Mouse (Mus musculus) heart, embryonic 14.5 days (tissue): ENCODE measurements at regions not wholly inside any gene's neighbourhood (a gene's known extent, or its start where the extent isn't known, plus 50 kb on each side); places are given as distances from the start of the nearest gene placed in this dataset.
A peak's percentile ranks its signal among the peaks of the same experiment; 100 is the strongest.

Source experiments
- ATAC-seq: fragments of 200-750 bp; cut with Nextera tagmentation; 2 replicates; pipeline ENCODE4 v1.8.0; 2017; ENCODE audit warnings: low read depth, moderate TSS enrichment; ENCODE audit not compliant: insufficient number of reproducible peaks, insufficient read depth, low FRiP score
- H3K27ac ChIP-seq, 2 experiments: fragments of 200-500 bp in 1 of 2; fragments of 300-500 bp in 1 of 2; sonication (generic) in 1 of 2; replicated peaks in 1 of 2; 2 replicates each; pipeline ENCODE4 v1.5.1; 2012 to 2014; ENCODE audit warnings: low read depth in 2 of 2, low read length in 2 of 2, control low read depth in 1 of 2, mild to moderate bottlenecking in 1 of 2, mixed read lengths in 1 of 2; ENCODE audit not compliant: control insufficient read depth in 1 of 2, insufficient read depth in 1 of 2
- H3K27me3 ChIP-seq: fragments of 300-500 bp; sonication (generic); 2 replicates; pipeline ENCODE4 v1.6.1; 2014; ENCODE audit warnings: mild to moderate bottlenecking, low read length, control low read depth; ENCODE audit not compliant: control insufficient read depth, insufficient read depth
- H3K36me3 ChIP-seq: fragments of 300-500 bp; sonication (generic); 2 replicates; pipeline ENCODE4 v1.6.1; 2014; ENCODE audit warnings: mild to moderate bottlenecking, control low read depth, low read length, mixed read lengths; ENCODE audit not compliant: control insufficient read depth, insufficient read depth
- H3K4me1 ChIP-seq, 2 experiments: fragments of 200-500 bp in 1 of 2; fragments of 300-500 bp in 1 of 2; sonication (generic) in 1 of 2; 2 replicates each; pipeline ENCODE4 v1.6.1; 2012 to 2014; ENCODE audit warnings: low read length in 2 of 2, control low read depth in 1 of 2, mixed read lengths in 1 of 2; ENCODE audit not compliant: control insufficient read depth in 2 of 2, insufficient read depth in 2 of 2
- H3K4me2 ChIP-seq: fragments of 300-500 bp; sonication (generic); 2 replicates; pipeline ENCODE4 v1.6.1; 2014; ENCODE audit warnings: mild to moderate bottlenecking, low read length
- H3K4me3 ChIP-seq, 2 experiments: fragments of 200-500 bp in 1 of 2; fragments of 300-500 bp in 1 of 2; sonication (generic) in 1 of 2; 2 replicates each; pipeline ENCODE4 v1.5.1; 2012 to 2014; ENCODE audit warnings: low read length in 2 of 2, mild to moderate bottlenecking in 2 of 2, control low read depth in 1 of 2, low read depth in 1 of 2, moderate library complexity in 1 of 2; ENCODE audit not compliant: control insufficient read depth in 1 of 2, insufficient read depth in 1 of 2
- H3K9ac ChIP-seq: fragments of 300-500 bp; sonication (generic); 2 replicates; pipeline ENCODE4 v1.6.1; 2014; ENCODE audit warnings: mild to moderate bottlenecking, low read length
- H3K9me3 ChIP-seq: fragments of 300-500 bp; sonication (generic); 2 replicates; pipeline ENCODE4 v1.6.1; 2016; ENCODE audit warnings: low read length, control low read depth; ENCODE audit not compliant: control insufficient read depth
- WGBS: fragments of 180-500 bp; shearing (Covaris S2); extraction: QIAGEN DNeasy Blood & Tissue Kit; methylation state at CpG from one replicate; pipeline ENCODE4 v1.1.7; 2014; 5-methylcytosine and 5-hydroxymethylcytosine counted together

DNA sequence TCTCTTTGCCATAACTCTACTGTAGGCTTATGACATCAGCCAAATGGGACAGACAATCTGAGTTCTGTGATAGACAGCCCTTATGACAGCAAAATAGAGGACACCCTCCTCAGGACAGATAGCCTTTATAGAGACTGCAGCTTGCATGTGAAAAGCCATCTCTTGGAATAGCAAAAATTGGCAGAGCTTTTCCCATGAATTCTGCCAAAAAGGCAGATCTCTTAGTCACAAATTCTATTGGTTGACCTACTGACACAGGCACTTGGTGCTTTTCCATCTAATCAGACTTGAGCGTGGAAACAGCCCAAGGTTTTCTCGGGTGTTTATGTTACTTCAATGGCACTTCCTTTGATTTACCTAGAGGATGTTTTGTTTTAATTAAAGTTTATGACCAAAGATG lies 120.8 kb upstream of the Dph6 start:
- H3K4me1 ChIP-seq: no peaks in the 10 kb centered on the region
- H3K27ac ChIP-seq: no peak overlapping the region
- H3K36me3 ChIP-seq: no peaks in the 10 kb centered on the region
- no peak overlapping the region for H3K4me3 ChIP-seq
- 39% methylated on average over 2 of the region's 2 CpGs for WGBS
- no peak overlapping the region for H3K4me2 ChIP-seq
- no peaks in the 10 kb centered on the region for H3K9me3 ChIP-seq
- ATAC-seq: no peak
- H3K27me3 ChIP-seq: no peaks in the 10 kb centered on the region
- no peak overlapping the region for H3K9ac ChIP-seq

- WGBS: 64% methylated on average over 2 of the region's 2 CpGs
- Histone ChIP-seq H3K9ac (no peak overlapping the region), H3K9me3 (no peaks in the 10 kb centered on the region), H3K27ac (no peak overlapping the region), H3K36me3 (no peaks in the 10 kb centered on the region), H3K4me2 (no peak overlapping the region), H3K4me3 (no peak overlapping the region), H3K27me3 (no peaks in the 10 kb centered on the region), H3K4me1 (no peaks in the 10 kb centered on the region)
- no peak for ATAC-seq
Measured at GRCm38 (mm10) chr2:114776176-114776575, 121.4 kb upstream of the Dph6 start.

DNA sequence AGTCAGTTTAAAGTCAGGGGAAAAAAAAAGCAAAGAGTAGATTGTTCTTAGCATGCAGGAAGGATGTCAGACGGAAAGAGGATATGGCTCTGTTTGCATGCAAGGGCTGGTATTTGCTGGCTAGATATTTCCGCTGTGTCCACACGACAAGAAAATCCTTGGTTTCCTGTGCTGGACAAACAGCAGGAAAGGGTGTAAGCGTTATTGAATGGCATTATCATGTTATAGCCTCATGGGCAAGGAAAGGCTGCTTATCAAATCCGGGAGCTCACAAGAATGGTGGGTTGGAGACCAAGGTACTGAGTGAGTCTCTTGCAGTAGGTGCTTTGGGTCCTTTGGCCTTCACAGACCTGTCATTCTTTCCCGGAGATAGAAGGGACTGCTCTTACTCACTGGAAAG lies 127.7 kb upstream of the Dph6 start:
- H3K9ac ChIP-seq: no peak overlapping the region
- H3K4me3 ChIP-seq: no peak overlapping the region
- peak overlapping the region; percentile 57 to 70 for H3K27ac ChIP-seq
- no peak overlapping the region for H3K4me2 ChIP-seq
- 44% methylated on average over 6 of the region's 6 CpGs for WGBS
- H3K4me1 ChIP-seq: peaks cover 0 to 4% of the 10 kb centered on the region in 2 experiments; a peak in 2 of 4 replicates
- no peaks in the 10 kb centered on the region for H3K27me3 ChIP-seq
- peak; percentile 66; the same call in 1 of the 2 replicates for ATAC-seq
- H3K36me3 ChIP-seq: no peaks in the 10 kb centered on the region
- H3K9me3 ChIP-seq: no peaks in the 10 kb centered on the region

DNA sequence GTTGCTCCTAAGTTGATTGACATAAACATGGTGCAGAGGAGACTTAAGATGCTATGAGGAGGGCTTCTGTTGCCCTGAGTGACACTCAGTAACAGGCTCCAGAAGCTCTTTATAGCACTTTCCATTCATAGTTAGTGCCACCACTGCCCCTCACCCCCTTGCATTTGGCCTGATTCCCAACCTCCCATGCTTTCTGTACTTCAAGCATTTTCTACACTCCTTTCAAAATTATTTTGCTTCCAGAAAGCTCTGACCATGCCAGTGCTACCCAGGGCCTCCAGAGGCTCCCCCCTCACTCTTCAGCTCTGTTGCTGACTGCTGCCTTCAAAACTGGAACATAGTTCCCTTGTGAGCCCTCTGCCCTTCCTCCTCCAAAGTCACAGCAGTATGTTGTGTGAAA lies 129.4 kb upstream of the Dph6 start:
- peaks cover 0 to 4% of the 10 kb centered on the region in 2 experiments; a peak in 2 of 4 replicates for H3K4me1 ChIP-seq
- H3K4me3 ChIP-seq: no peak overlapping the region
- no peaks in the 10 kb centered on the region for H3K9me3 ChIP-seq
- ATAC-seq: no peak
- no peak overlapping the region for H3K9ac ChIP-seq
- H3K27me3 ChIP-seq: no peaks in the 10 kb centered on the region
- H3K4me2 ChIP-seq: no peak overlapping the region
- H3K36me3 ChIP-seq: no peaks in the 10 kb centered on the region
- no peak overlapping the region for H3K27ac ChIP-seq

DNA sequence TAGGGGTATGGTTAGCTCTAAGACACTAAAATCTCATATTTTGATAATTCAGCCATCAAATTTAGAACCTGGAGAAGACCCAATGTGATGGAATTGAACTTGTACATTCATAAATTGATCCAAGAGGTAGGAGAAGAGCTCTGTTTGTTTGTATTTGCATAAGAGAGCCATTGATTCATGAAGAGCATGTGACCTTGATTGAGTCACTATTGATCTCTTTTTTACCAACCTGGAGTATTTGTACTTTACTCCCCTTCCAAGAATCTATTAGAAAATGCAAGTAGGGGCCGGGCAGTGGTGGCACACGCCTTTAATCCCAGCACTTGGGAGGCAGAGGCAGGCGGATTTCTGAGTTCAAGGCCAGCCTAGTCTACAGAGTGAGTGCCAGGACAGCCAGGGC lies 133.5 kb upstream of the Dph6 start:
- Histone ChIP-seq H3K9me3 (no peaks in the 10 kb centered on the region), H3K27me3 (no peaks in the 10 kb centered on the region), H3K4me2 (no peak overlapping the region), H3K9ac (no peak overlapping the region), H3K36me3 (no peaks in the 10 kb centered on the region), H3K4me1 (peaks cover 0 to 4% of the 10 kb centered on the region in 2 experiments; a peak in 2 of 4 replicates), H3K27ac (no peak overlapping the region), H3K4me3 (no peak overlapping the region)
- 80% methylated on average over 3 of the region's 3 CpGs for WGBS
- no peak for ATAC-seq

DNA sequence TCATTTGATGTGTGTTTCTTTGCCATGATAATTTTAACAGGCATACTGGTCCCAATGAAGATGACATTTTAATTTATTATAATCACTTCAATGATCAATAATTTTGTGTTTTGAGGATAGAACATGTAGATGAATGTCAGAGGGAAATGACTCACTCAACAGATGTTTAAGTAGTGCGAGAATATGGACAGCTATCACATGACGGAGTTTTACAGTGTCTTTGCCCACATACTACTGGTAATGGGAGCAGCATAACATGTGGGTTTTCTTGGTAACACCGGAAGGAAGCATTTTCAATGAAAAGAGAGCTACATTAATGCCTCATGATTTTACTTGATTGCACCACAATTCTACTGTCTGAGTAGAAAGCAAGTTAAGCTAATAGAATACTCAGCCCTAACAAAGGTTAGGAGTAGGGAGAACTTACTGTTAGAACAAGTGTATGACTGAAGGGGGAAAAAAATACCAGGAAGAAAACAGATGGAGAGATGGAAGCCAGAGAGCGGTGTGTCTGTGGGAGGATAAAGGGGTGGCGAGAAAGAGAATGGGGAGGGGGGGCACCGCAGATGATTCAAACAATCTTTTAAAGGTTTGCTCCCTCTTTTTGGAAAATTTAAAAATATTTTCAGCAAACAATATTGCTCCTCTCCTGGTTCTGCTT lies 142.0 kb upstream of the Dph6 start:
- H3K27me3 ChIP-seq: no peaks in the 10 kb centered on the region
- WGBS: 69% methylated on average over 6 of the region's 6 CpGs

DNA sequence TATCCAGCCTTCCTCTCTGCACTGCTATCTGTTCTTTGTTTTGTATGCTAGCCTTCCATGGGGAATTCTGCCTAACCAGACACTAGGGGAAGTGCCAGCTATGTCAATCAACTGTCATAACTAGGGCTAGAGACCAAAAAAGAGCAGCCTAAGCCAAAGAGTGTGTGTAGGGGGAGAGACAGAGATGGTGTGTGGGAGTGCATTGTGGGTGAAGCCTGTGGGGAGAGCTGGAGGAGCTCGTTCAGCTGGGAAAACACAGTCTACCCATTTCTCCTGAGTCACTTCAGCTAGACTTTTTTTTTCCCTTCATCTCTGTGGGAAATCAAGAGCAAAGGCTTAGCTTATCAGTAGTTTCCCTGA lies 142.5 kb upstream of the Dph6 start:
- Histone ChIP-seq H3K4me1 (peaks cover 0 to 4% of the 10 kb centered on the region in 2 experiments; a peak in 1 of 4 replicates), H3K36me3 (no peaks in the 10 kb centered on the region), H3K9ac (no peak overlapping the region), H3K27me3 (no peaks in the 10 kb centered on the region), H3K9me3 (no peaks in the 10 kb centered on the region), H3K27ac (peak overlapping the region in 1 of 2 experiments; percentile 7; a peak in 1 of 4 replicates), H3K4me2 (no peak overlapping the region), H3K4me3 (no peak overlapping the region)
- no peak; the same call in 1 of the 2 replicates for ATAC-seq
- 4% methylated on average over 1 of the region's 1 CpGs for WGBS

More for the DNA sequence above, 142.0 kb upstream of the Dph6 start:
- no peak overlapping the region for H3K9ac ChIP-seq
- H3K36me3 ChIP-seq: no peaks in the 10 kb centered on the region
- no peak overlapping the region for H3K4me3 ChIP-seq
- H3K27ac ChIP-seq: 0 out of 4 replicates have a peak overlapping the region, but pooled peaks of 1 of the 2 experiments have one; percentile 7
- peaks cover 0 to 4% of the 10 kb centered on the region in 2 experiments; a peak in 1 of 4 replicates for H3K4me1 ChIP-seq
- no peaks in the 10 kb centered on the region for H3K9me3 ChIP-seq
- ATAC-seq: no peak
- H3K4me2 ChIP-seq: no peak overlapping the region

DNA sequence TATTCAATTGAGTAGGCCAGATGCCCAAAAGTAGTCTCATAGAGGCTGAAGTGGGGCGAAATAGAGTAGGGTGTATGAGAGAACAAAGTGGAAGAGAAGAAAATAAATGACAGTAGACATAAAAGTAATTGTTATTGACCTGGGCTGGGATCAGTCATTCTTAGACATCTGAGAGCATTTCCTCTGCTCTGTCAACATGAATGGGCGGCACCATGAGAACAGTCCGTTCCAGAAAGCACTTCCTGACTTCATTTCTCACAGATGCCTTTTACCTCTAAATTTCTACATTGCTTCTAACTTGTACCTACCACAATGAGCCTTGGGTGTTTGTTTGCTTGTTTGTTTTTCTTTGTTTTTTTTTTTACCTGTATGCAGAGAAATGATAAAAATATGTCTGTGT lies 148.5 kb upstream of the Dph6 start:
- Histone ChIP-seq H3K27me3 (no peaks in the 10 kb centered on the region), H3K27ac (no peak overlapping the region), H3K9me3 (no peaks in the 10 kb centered on the region), H3K4me2 (no peak overlapping the region), H3K4me3 (no peak overlapping the region), H3K4me1 (no peaks in the 10 kb centered on the region), H3K9ac (no peak overlapping the region), H3K36me3 (no peaks in the 10 kb centered on the region)
- ATAC-seq: no peak
- 85% methylated on average over 3 of the region's 3 CpGs for WGBS
